In the genomic region with DNA sequence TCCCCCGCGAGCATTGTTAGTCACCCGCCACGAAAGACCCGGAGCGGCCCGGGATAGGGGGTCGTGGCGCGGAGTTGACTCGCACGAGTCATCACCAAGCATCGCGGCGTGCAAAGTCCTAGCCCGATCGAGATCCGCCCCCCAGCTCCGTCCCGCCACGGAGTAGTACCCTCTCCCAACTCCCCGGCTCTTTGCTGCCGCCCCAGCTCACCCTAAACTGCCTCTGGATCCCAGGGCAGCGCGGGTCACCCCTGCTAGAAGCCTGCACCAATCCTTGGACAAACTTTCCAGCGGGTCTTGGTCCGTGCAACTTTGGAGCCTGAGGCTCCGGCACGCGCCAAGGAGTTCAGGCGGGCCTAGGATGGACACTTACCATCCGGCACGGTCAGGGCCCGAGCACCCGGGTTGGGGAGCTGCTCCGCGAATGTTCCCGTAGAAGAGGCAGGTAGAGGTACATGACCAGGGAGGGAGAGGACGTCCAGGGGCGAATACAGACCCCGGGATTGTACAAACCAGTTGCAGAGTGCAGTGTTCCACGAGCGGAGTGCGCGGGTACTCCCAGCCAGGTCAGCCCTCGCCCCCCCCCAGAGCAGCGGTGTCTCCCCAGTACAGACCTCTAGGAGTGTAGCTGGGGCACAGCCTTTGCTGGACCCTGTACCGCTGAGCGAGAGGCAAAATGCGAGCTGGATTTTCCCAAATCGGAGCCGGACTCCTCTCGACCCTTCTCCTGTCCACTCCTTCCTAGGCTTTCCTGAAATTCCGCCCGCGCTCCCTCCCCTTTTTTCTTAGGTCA, we compare ENCODE assay signal across 9 mouse cellular contexts. TPM values are rescaled to one million over a fixed set of nuclear protein-coding genes. Genes with fewer than 3 reads are reported as not detected.
DNase-seq lines count a peak whose midpoint lies in the region; ATAC-seq and TF ChIP-seq lines count a peak whose summit lies in the region.
"Had no signal": no experiment of that assay in that cellular context is flagged by ENCODE, and none has a peak within 500 bp of the region (broad histone marks: within the 10 kb centered on the region; RNA-seq: fewer than 3 reads in every experiment).

No protein-coding gene starts in this region.

- no peaks in the 10 kb centered on the region for H3K36me3 ChIP-seq in hindbrain, postnatal 0 days (ENCODE audit: insufficient read depth, low read length)
- H3K36me3 ChIP-seq in liver, embryonic 12.5 days = no peaks in the 10 kb centered on the region

- DNase-seq in layer of hippocampus, adult 2 months (ENCODE audit: low spot score in 2 of 2) = no peak
- DNase-seq in layer of hippocampus, adult 11-12 months (ENCODE audit: low spot score) = no peak
- DNase-seq in cerebellum, adult 8-10 months = peak; percentile 63
- DNase-seq in forelimb bud, embryonic 11.5 days (ENCODE audit: low read depth, low spot score) = peak; percentile 82
- peak; percentile 63 for DNase-seq in hindbrain, postnatal 0 days (ENCODE audit: low spot score)
- DNase-seq in neural tube, embryonic 10.5 days (ENCODE audit: extremely low spot score, low spot score) = peak; percentile 93
- DNase-seq in urinary bladder, postnatal 36 days (ENCODE audit: low spot score in 2 of 2) = peak; percentile 20 to 30

- under 1% methylated on average over 55 of the region's 56 CpGs for WGBS in hindbrain, postnatal 0 days
- WGBS in liver, embryonic 12.5 days (ENCODE audit: insufficient replicate concordance) = under 1% methylated on average over 56 of the region's 56 CpGs

- peak overlapping the region; percentile 96 for H3K4me2 ChIP-seq in hindbrain, postnatal 0 days (ENCODE audit: low read depth, low read length)
- H3K4me2 ChIP-seq in liver, embryonic 12.5 days = peak overlapping the region; percentile 77

- H3K9ac ChIP-seq in hindbrain, postnatal 0 days (replicated peaks; ENCODE audit: low read length) = peak overlapping the region; percentile 46
- H3K9ac ChIP-seq in liver, embryonic 12.5 days = peak overlapping the region; percentile 46

- H3K27me3 ChIP-seq in hindbrain, postnatal 0 days (ENCODE audit: insufficient read depth, low read length) = no peaks in the 10 kb centered on the region
- H3K27me3 ChIP-seq in liver, embryonic 12.5 days (replicated peaks) = peaks cover 37% of the 10 kb centered on the region
- H3K27me3 ChIP-seq: CH12.LX had no signal

- no peaks in the 10 kb centered on the region for H3K9me3 ChIP-seq in hindbrain, postnatal 0 days (ENCODE audit: low read length)
- no peaks in the 10 kb centered on the region for H3K9me3 ChIP-seq in liver, embryonic 12.5 days (replicated peaks)

- TF ChIP-seq CTCF in layer of hippocampus, adult 2 months (conservative IDR thresholded peaks at IDR 0.05) = 0 out of 2 replicates have a peak, but pooled peaks have one; percentile 10
- 0 out of 2 replicates have a peak, but pooled peaks have one; percentile 11 for TF ChIP-seq CTCF in hindbrain, postnatal 0 days (IDR thresholded peaks at IDR 0.05; ENCODE audit: low read depth)

- no peak overlapping the region for H3K27ac ChIP-seq in layer of hippocampus, adult 2 months
- H3K27ac ChIP-seq in hindbrain, postnatal 0 days = no peak overlapping the region
- no peak overlapping the region for H3K27ac ChIP-seq in liver, embryonic 12.5 days

- peak overlapping the region; percentile 46 for H3K4me3 ChIP-seq in layer of hippocampus, adult 2 months
- H3K4me3 ChIP-seq in hindbrain, postnatal 0 days (ENCODE audit: low read length) = peak overlapping the region; percentile 51
- H3K4me3 ChIP-seq in liver, embryonic 12.5 days = peak overlapping the region; percentile 58

- H3K4me1 ChIP-seq in hindbrain, postnatal 0 days (ENCODE audit: insufficient read depth, low read length) = no peaks in the 10 kb centered on the region
- H3K4me1 ChIP-seq in liver, embryonic 12.5 days = peaks cover 22% of the 10 kb centered on the region

- ATAC-seq in hindbrain, postnatal 0 days = peak; percentile 76
- ATAC-seq in liver, embryonic 12.5 days = peak; percentile 75

RNA-seq across cellular contexts. Expression of gene Tet1, which starts 21.8 kb away (rescaled TPM):
- total RNA-seq in layer of hippocampus, adult 2 months (2021) = 10 to 100 TPM; 16.2 TPM
- 32.8 and 39.5 TPM in 2 replicates for total RNA-seq in hindbrain, postnatal 0 days (2014; rRNA removed)
- 30.3 and 32.2 TPM in 2 replicates for polyA plus RNA-seq in hindbrain, postnatal 0 days (2015; fragmentation: Nextera tagmentation; extraction: Ambion mirVana)
- polyA plus RNA-seq in liver, embryonic 12.5 days (2016; fragmentation: Nextera tagmentation; extraction: Ambion mirVana) = 3.6 and 4.6 TPM in 2 replicates

RNA-seq across cellular contexts. Expression of gene Slc25a16, which starts 33.4 kb away (rescaled TPM):
- 10 to 100 TPM; 37.9 to 40.6 TPM for total RNA-seq in layer of hippocampus, adult 2 months (2021)
- 15.7 and 23.1 TPM in 2 replicates for total RNA-seq in hindbrain, postnatal 0 days (2014; rRNA removed)
- 13.7 and 15.4 TPM in 2 replicates for polyA plus RNA-seq in hindbrain, postnatal 0 days (2015; fragmentation: Nextera tagmentation; extraction: Ambion mirVana)
- 11.9 and 12.4 TPM in 2 replicates for polyA plus RNA-seq in liver, embryonic 12.5 days (2016; fragmentation: Nextera tagmentation; extraction: Ambion mirVana)

RNA-seq across cellular contexts. Expression of gene Dna2, which starts 59.8 kb away (rescaled TPM):
- total RNA-seq in layer of hippocampus, adult 2 months (2021) = 1 to 10 TPM in 1 of 2 experiments, under 1 TPM in 1; 0.97 to 1.1 TPM
- 2.7 and 6.1 TPM in 2 replicates for total RNA-seq in hindbrain, postnatal 0 days (2014; rRNA removed)
- 3.7 and 3.8 TPM in 2 replicates for polyA plus RNA-seq in hindbrain, postnatal 0 days (2015; fragmentation: Nextera tagmentation; extraction: Ambion mirVana)
- 40.3 and 40.6 TPM in 2 replicates for polyA plus RNA-seq in liver, embryonic 12.5 days (2016; fragmentation: Nextera tagmentation; extraction: Ambion mirVana)

Comparison
In these comparisons a context has a peak if more than half of its experiments do, and no peak if none do; other contexts are left out.
1. DNase-seq: peak in cerebellum, adult 8-10 months (single experiment), forelimb bud, embryonic 11.5 days (single experiment), hindbrain, postnatal 0 days (single experiment), neural tube, embryonic 10.5 days (single experiment) and urinary bladder, postnatal 36 days (2 of 2); none in layer of hippocampus, adult 2 months (0 of 2) and layer of hippocampus, adult 11-12 months (single experiment).
2. Peak in every context shown above with its lines, with median percentiles within 50 percentile points of each other: H3K4me3 ChIP-seq.